23 mouse cellular contexts compared by ENCODE assay signal in genomic region chr17:14384980-14385379, GRCm38 (mm10).
DNase-seq lines count a peak whose midpoint lies in the region; ATAC-seq and TF ChIP-seq lines count a peak whose summit lies in the region.
"Had no signal": no experiment of that assay in that cellular context is flagged by ENCODE, and none has a peak within 500 bp of the region (broad histone marks: within the 10 kb centered on the region; RNA-seq: fewer than 3 reads in every experiment).

No protein-coding gene starts in this region.

- no peak overlapping the region for H3K4me3 ChIP-seq in gastrocnemius, adult 2 months
- H3K4me3 ChIP-seq in heart, embryonic 11.5 days (ENCODE audit: low read depth, low read length): no peak overlapping the region
- no peak overlapping the region for H3K4me3 ChIP-seq in lung, adult 2 months (replicated peaks; ENCODE audit: extremely low read depth, low read depth, low read length)
- H3K4me3 ChIP-seq: embryonic facial prominence, embryonic 12.5 days; forebrain, embryonic 13.5 days; hindbrain, embryonic 15.5 days; left cerebral cortex, adult 2 months; liver, embryonic 12.5 days; lung, embryonic 15.5 days; midbrain, embryonic 13.5 days; stomach, embryonic 15.5 days had no signal

- H3K27me3 ChIP-seq in heart, embryonic 11.5 days (ENCODE audit: control insufficient read depth, insufficient read depth, low read length): peaks cover 85% of the 10 kb centered on the region
- H3K27me3 ChIP-seq: forebrain, embryonic 13.5 days; hindbrain, embryonic 15.5 days; liver, embryonic 12.5 days; lung, embryonic 15.5 days; megakaryocyte, embryonic 14.5 days; midbrain, embryonic 13.5 days; stomach, embryonic 15.5 days had no signal

- no peak for TF ChIP-seq POLR2A in lung, adult 2 months (IDR thresholded peaks at IDR 0.05; ENCODE audit: borderline replicate concordance, extremely low read depth, low read depth, low read length)

- no peak for TF ChIP-seq CTCF in gastrocnemius, adult 2 months (IDR thresholded peaks at IDR 0.05)
- no peak for TF ChIP-seq CTCF in lung, adult 2 months (IDR thresholded peaks at IDR 0.05; ENCODE audit: insufficient read depth, low read length)

- H3K9me3 ChIP-seq in heart, embryonic 11.5 days (replicated peaks; ENCODE audit: control insufficient read depth, low read length): no peaks in the 10 kb centered on the region
- H3K9me3 ChIP-seq: embryonic facial prominence, embryonic 12.5 days; forebrain, embryonic 13.5 days; hindbrain, embryonic 15.5 days; liver, embryonic 12.5 days; lung, embryonic 15.5 days; midbrain, embryonic 13.5 days; stomach, embryonic 15.5 days had no signal

- ATAC-seq in heart, embryonic 11.5 days (replicated peaks; ENCODE audit: insufficient number of reproducible peaks, low FRiP score, low TSS enrichment): no peak
- ATAC-seq: CD4-positive, CD25-positive, alpha-beta regulatory T cell, adult 4 months; forebrain, embryonic 13.5 days; liver, embryonic 12.5 days; midbrain, embryonic 13.5 days had no signal

- no peak overlapping the region for H3K9ac ChIP-seq in heart, embryonic 11.5 days (ENCODE audit: low read depth, low read length)
- H3K9ac ChIP-seq: embryonic facial prominence, embryonic 12.5 days; forebrain, embryonic 13.5 days; hindbrain, embryonic 15.5 days; liver, embryonic 12.5 days; lung, embryonic 15.5 days; midbrain, embryonic 13.5 days; stomach, embryonic 15.5 days had no signal

- no peaks in the 10 kb centered on the region for H3K36me3 ChIP-seq in heart, embryonic 11.5 days (ENCODE audit: control insufficient read depth, insufficient read depth, low read length)
- H3K36me3 ChIP-seq: embryonic facial prominence, embryonic 12.5 days; hindbrain, embryonic 15.5 days; liver, embryonic 12.5 days; lung, embryonic 15.5 days; midbrain, embryonic 13.5 days; stomach, embryonic 15.5 days had no signal

- peak; percentile 29 for DNase-seq in gastrocnemius, adult 2 months
- DNase-seq in gastrocnemius, adult 18-20 months (ENCODE audit: low spot score): no peak
- DNase-seq in heart, adult 9 months (ENCODE audit: low spot score in 2 of 2): peak; percentile 31 to 57
- DNase-seq in lung, postnatal 10 days: peak; percentile 19
- DNase-seq in lung, adult 2 months: no peak
- no peak for DNase-seq in adrenal gland, adult 2 months
- DNase-seq in adrenal gland, postnatal 36 days: no peak
- DNase-seq: cerebellum, adult 11-12 months; cerebellum, postnatal 10 days; kidney, adult 2 months; kidney, postnatal 10 days; thymus, postnatal 25 days had no signal

- no peak overlapping the region for H3K27ac ChIP-seq in gastrocnemius, adult 2 months
- H3K27ac ChIP-seq in heart, embryonic 11.5 days (ENCODE audit: low read depth, low read length): no peak overlapping the region
- H3K27ac ChIP-seq: embryonic facial prominence, embryonic 12.5 days; forebrain, embryonic 13.5 days; hindbrain, embryonic 15.5 days; left cerebral cortex, adult 2 months; liver, embryonic 12.5 days; lung, embryonic 15.5 days; midbrain, embryonic 13.5 days; stomach, embryonic 15.5 days had no signal

- intact Hi-C loops in gastrocnemius, adult 2 months (cut with DNase I): no loop called here

- H3K4me1 ChIP-seq in heart, embryonic 11.5 days (ENCODE audit: control insufficient read depth, insufficient read depth, low read length): peaks cover 7% of the 10 kb centered on the region; the same call in 1 of the 2 replicates
- H3K4me1 ChIP-seq in lung, adult 2 months (ENCODE audit: control insufficient read depth, insufficient read depth, low read length): no peaks in the 10 kb centered on the region
- H3K4me1 ChIP-seq: forebrain, embryonic 13.5 days; hindbrain, embryonic 15.5 days; liver, embryonic 12.5 days; megakaryocyte, embryonic 14.5 days; stomach, embryonic 15.5 days had no signal

- H3K4me2 ChIP-seq in heart, embryonic 11.5 days: no peak overlapping the region
- H3K4me2 ChIP-seq: embryonic facial prominence, embryonic 12.5 days; forebrain, embryonic 13.5 days; hindbrain, embryonic 15.5 days; liver, embryonic 12.5 days; lung, embryonic 15.5 days; midbrain, embryonic 13.5 days; stomach, embryonic 15.5 days had no signal

- 62% methylated on average over 6 of the region's 6 CpGs for WGBS in heart, embryonic 11.5 days (ENCODE audit: insufficient replicate concordance)
- 68% methylated on average over 6 of the region's 6 CpGs for WGBS in lung, adult 2 months

Comparison
In these comparisons a context has a peak if more than half of its experiments do, and no peak if none do; other contexts are left out.
1. DNase-seq: peak in gastrocnemius, adult 2 months (single experiment), heart, adult 9 months (2 of 2) and lung, postnatal 10 days (single experiment); none in gastrocnemius, adult 18-20 months (single experiment), lung, adult 2 months (single experiment), adrenal gland, adult 2 months (single experiment) and adrenal gland, postnatal 36 days (0 of 2).